Mouse (Mus musculus) brain, embryonic 14.5 days (tissue): ENCODE measurements around the gene Srgap3.

Source experiments
- CTCF ChIP-seq: fragments of 200-500 bp; IDR thresholded peaks from 2 replicates; pipeline ENCODE4 v1.5.1; 2012; ENCODE audit warnings: inconsistent platforms, mild to moderate bottlenecking, moderate library complexity, borderline replicate concordance; ENCODE audit not compliant: insufficient read depth, insufficient read length; ENCODE audit errors: extremely low read depth
- POLR2A ChIP-seq: fragments of 200-500 bp; IDR thresholded peaks from 2 replicates; pipeline ENCODE4 v1.6.1; 2012; ENCODE audit warnings: mild to moderate bottlenecking, inconsistent platforms, borderline replicate concordance; ENCODE audit not compliant: poor library complexity, insufficient read depth, insufficient read length, severe bottlenecking; ENCODE audit errors: extremely low read depth

GRCm38 (mm10) chr6:112828420-112828819 is 118.6 kb downstream of the Srgap3 start:
- TF ChIP-seq CTCF (no peak), POLR2A (no peak)
